Mouse (Mus musculus) left cerebral cortex, adult 2 months (tissue): ENCODE measurements around the gene Esrra. TPM values are rescaled to one million over a fixed set of nuclear protein-coding genes. Genes with fewer than 3 reads are reported as not detected.
"Not testable (repeated sequence)": the region's sequence is repeated elsewhere in the genome, so short reads cannot be mapped to it uniquely, and the experiment has no call there.

ENCODE experiments used
- DNase-seq, 2 experiments: peaks; one replicate each; pipeline ENCODE4 v3.0.0; 2021 to 2022; ENCODE audit warnings: low spot score in 2 of 2, mixed read lengths in 1 of 2; ENCODE audit errors: extremely low spot score in 1 of 2
- H3K27ac ChIP-seq: fragments of 200-600 bp; 2 replicates; pipeline ENCODE4 v1.8.1; 2022
- H3K4me3 ChIP-seq: fragments of 200-600 bp; 2 replicates; pipeline ENCODE4 v1.8.1; 2022
- CTCF ChIP-seq: fragments of 200-600 bp; IDR thresholded peaks from 2 replicates; pipeline ENCODE4 v1.8.1; 2022; ENCODE audit warnings: antibody characterized with exemption, mild to moderate bottlenecking, moderate library complexity
- intact Hi-C: fragments of 180-260 bp; cut with DNase I; formaldehyde crosslinking; loops from one replicate; pipeline ENCODE4 v1.15.1; 2025
- total RNA-seq, 2 experiments: library from RNA; stranded (reverse); gene quantifications; 2 replicates each; pipeline ENCODE4 v1.2.3; 2021

Gene Esrra
- total RNA-seq, 2 experiments from 2014 or later = 66.8 to 69.2 TPM

DNA sequence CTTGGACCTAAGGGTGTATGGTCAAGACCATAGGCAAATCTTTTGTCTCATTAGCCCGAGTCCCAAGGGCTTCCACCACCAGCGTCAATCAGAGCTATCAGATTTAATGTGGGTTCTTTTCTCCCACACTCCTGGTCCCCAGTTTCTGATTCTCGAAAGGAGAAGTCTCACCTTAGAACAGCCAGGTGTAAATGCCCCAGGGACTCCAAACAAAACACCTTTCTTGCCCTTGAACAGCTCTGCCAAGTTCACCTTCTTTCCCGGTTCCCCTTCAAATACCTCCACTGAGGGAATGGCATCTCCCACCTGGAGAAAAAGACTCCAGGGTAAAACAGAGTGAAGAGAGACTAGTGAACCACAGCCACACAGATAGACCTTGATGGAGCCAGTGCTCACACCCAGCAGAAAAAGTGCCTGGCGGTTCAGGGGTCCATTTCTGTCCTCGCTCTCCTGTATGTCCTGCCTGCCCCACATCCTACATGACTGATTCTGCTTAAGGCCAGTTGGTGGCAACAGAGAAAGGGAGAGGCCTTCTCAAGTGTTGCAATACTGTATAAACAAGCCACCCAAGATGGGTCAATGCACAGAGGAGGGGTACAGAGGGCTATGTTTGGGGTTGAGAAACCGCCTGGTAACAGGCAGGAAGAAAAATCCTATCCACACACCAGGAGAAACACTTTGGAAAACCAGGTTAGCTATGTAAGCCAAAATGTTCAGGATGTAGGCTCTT, 13.6 kb downstream of the Esrra start:
- peak in 1 of 2 experiments; percentile 6 for DNase-seq
- TF ChIP-seq CTCF = no peak
- H3K4me3 ChIP-seq = peak overlapping the region; percentile 91
- intact Hi-C loops = loop anchor here (2.0 to 5.0 kb wide), 3 partner anchors 51 to 411 kb away; partner anchors contain the start of genes Ccdc88b and Rps6ka4
- H3K27ac ChIP-seq = peak overlapping the region; percentile 40; the same call in 1 of the 2 replicates

GRCm38 (mm10) chr19:6907094-6907493, 14.5 kb downstream of the Esrra start:
- Histone ChIP-seq H3K4me3 (no peak overlapping the region), H3K27ac (no peak overlapping the region)
- peak in 1 of 2 experiments; percentile 12 for DNase-seq
- TF ChIP-seq CTCF = no peak
- intact Hi-C loops = loop anchor here (5.0 kb wide), 2 partner anchors 50 to 410 kb away; partner anchors contain the start of gene Ccdc88b

DNA sequence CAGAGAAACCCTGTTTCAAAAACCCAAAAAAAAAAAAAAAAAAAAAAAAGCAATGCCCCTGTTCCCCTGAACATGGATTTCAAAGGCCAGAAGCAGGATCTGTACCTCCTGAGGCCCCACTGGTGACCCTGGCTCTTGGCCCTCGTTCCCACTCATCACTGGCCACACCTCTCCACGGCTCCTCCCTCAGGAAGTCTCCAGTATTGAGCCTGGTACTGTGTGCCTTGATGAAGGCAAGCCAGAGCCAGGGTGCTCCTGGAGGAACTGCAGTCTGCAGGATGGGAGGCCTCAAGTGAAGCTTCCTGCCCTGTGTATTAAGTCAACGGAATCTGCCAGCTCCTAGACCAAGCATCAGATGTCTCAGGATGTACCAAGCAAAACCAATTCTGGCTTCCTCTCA, 15.4 kb downstream of the Esrra start:
- H3K4me3 ChIP-seq = no peak overlapping the region
- no peak overlapping the region for H3K27ac ChIP-seq
- intact Hi-C loops = loop anchor here (5.0 kb wide), 2 partner anchors 49 to 409 kb away; partner anchors contain the start of gene Ccdc88b
- TF ChIP-seq CTCF = no peak
- DNase-seq = peak in 1 of 2 experiments; percentile 7

DNA sequence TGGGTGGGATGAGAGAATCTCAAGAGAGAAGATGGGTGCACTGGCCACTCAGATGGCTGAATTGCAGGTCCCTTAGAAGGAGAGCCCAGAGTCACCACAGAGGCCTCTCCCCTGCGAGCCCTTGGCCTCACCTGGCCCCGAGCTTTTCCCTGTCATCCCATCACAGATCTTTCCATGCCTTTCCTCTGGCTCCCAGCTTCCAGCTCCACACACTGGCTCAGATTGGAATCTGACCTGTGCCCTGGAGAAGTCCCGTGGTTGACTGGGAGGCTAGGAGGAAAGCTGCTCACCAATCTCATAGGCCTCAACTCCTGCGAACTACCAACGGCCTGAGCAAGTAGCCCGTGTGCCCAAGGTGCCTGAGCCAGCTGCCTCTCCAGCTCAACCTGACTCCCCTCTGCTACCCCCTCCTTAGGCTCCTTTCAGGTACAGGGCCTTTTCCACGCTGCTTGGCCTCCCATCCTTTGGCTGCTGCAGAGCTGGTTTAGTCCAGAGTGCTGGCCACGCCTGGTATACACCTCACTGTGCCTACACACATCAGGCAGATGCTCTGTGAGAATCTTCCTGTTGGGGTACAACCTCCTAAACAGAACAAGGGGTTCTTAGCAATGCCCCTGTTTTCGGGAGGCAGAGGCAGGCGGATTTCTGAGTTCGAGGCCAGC, 16.0 kb downstream of the Esrra start:
- H3K27ac ChIP-seq = no peak overlapping the region
- DNase-seq = peak in 1 of 2 experiments; percentile 7
- no peak overlapping the region for H3K4me3 ChIP-seq
- intact Hi-C loops = loop anchor here (5.0 kb wide), 2 partner anchors 48 to 408 kb away; partner anchors contain the start of gene Ccdc88b
- no peak for TF ChIP-seq CTCF

- DNase-seq = no peak
- H3K27ac ChIP-seq = no peak overlapping the region
- intact Hi-C loops = loop anchor here (5.0 kb wide), 2 partner anchors 48 to 408 kb away; partner anchors contain the start of gene Ccdc88b
- no peak for TF ChIP-seq CTCF
- no peak overlapping the region for H3K4me3 ChIP-seq
Measured at GRCm38 (mm10) chr19:6904846-6905245, 16.8 kb downstream of the Esrra start.

DNA sequence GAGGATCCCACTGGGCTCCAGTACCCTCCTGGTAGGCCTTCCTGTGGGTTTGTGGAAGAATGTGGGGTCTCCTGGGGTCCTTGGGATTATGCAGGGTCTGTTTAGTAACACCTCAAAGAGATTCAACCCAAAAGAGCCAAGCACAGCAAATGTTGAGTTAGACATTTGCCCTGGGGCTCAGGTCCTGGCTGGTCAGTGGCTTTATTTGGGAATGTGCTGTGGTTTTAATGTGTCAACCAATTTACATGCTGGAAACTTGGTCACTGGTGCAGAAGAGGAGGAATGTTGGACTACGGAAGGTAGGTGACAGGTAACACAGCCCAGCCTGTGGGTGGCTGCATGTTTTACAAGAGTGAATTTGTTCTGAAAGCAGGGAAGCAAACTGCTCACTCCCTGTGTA, 18.6 kb downstream of the Esrra start:
- intact Hi-C loops = no loop called here
- no peak for TF ChIP-seq CTCF
- no peak for DNase-seq
- Histone ChIP-seq H3K4me3 (no peak overlapping the region), H3K27ac (no peak overlapping the region)

DNA sequence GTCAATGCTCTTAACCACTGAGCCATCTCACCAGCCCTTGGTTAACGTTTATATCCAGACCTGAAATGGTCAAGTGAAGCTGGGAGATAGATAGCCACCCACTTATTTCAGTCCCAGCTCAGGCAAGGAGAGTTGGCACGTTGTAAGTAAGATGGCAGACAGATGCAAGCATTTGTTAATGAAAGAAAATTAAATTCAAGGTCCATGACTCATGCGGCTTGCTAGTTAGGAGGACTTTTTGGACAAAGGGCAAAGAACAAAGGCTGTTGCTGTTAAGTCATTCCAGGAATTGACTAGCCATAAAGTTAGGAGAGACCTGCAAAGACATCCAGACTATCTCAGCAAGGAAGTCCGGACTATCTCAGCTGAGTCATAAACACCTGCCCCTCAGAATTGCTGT, 22.0 kb downstream of the Esrra start:
- DNase-seq = no peak
- no peak overlapping the region for H3K27ac ChIP-seq
- intact Hi-C loops = no loop called here
- H3K4me3 ChIP-seq = no peak overlapping the region
- no peak for TF ChIP-seq CTCF

DNA sequence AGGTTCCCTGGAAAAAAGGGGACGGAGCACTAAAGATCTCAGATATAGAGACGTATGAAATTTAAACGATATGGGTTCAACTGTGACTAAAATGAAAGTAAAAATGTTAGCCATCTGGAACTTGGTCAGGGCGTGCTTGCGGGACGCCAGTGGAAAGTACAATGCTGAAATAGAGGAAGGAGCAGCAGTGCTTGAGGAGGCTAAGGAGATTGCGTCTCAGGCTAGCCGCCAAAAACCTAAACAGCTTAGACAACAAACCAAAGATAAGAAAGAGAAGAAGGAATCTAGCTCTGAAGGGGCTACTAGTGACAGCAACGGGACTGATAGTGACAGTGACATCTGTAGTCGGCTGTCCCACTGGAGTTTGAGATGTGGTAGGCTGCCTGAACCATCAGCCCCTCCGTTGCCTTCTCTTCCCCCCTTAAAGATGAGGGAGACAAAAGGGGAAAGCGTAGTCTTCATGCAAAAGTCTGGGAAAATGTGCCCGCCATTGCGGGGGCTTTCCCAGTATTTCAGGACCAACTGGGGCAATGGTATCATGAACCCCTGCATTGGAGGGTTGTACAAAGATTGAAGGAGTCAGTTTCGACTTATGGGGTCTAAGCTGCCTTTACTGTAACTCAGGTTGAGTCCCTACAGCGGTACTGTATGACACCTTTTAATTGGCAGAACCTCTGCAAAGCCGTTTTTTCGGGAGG, 25.9 kb downstream of the Esrra start:
- intact Hi-C loops = not testable (repeated sequence)

GRCm38 (mm10) chr19:6893731-6894451, 27.7 kb downstream of the Esrra start:
- intact Hi-C loops = no loop called here
- Histone ChIP-seq H3K27ac (no peak overlapping the region), H3K4me3 (no peak overlapping the region)
- DNase-seq = no peak
- TF ChIP-seq CTCF = no peak

More for the DNA sequence above, 25.9 kb downstream of the Esrra start:
- not testable (repeated sequence) for H3K4me3 ChIP-seq, DNase-seq, H3K27ac ChIP-seq

GRCm38 (mm10) chr19:6892512-6892911, 29.1 kb downstream of the Esrra start:
- H3K4me3 ChIP-seq = no peak overlapping the region
- TF ChIP-seq CTCF = no peak
- no peak overlapping the region for H3K27ac ChIP-seq
- DNase-seq = no peak
- intact Hi-C loops = no loop called here

DNA sequence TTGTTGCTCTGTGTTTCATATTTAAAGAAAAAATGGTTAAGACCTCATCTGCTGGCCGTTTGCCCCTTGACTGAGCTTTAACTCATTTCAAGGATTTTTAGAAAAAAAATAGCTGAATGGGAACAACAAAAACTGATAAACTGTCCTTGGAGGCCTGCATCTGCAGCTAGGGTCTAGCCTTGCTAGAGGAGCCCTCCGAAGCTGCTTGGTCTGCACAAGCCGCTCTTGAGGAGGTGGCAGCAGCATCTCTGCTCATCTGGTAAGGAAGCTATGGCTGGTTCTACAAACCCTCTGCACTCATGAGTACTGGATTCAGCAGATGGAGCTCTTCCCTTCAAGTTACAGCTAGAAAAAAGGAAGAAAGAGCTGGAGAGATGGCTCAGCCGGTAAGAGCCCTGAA, 43.6 kb downstream of the Esrra start:
- Histone ChIP-seq H3K4me3 (no peak overlapping the region), H3K27ac (no peak overlapping the region)
- DNase-seq = no peak
- TF ChIP-seq CTCF = no peak
- intact Hi-C loops = no loop called here
